Mouse (Mus musculus) G1E (cell line): ENCODE results near the gene Nfic. TPM values are rescaled to one million over a fixed set of nuclear protein-coding genes. Genes with fewer than 3 reads are reported as not detected.

Experiments used
- ATAC-seq: 2 replicates; pipeline ENCODE4 v1.8.0; 2016; ENCODE audit warnings: mild to moderate bottlenecking; ENCODE audit not compliant: insufficient number of reproducible peaks, poor library complexity, low FRiP score, severe bottlenecking; ENCODE audit errors: extremely low read depth
- DNase-seq: peaks from one replicate; pipeline ENCODE4 v3.0.0; 2012; ENCODE audit warnings: low spot score
- H3K27me3 ChIP-seq: 2 replicates; pipeline ENCODE4 v1.6.1; 2012; ENCODE audit warnings: mild to moderate bottlenecking, low read length, inconsistent platforms; ENCODE audit not compliant: insufficient read depth
- H3K36me3 ChIP-seq: replicated peaks from 2 replicates; pipeline ENCODE3; 2012; ENCODE audit warnings: mild to moderate bottlenecking, inconsistent platforms
- H3K4me1 ChIP-seq: 2 replicates; pipeline ENCODE4 v1.6.1; 2012; ENCODE audit warnings: low read depth, low read length, inconsistent platforms, mixed read lengths; ENCODE audit not compliant: insufficient read depth
- H3K4me3 ChIP-seq: 2 replicates; pipeline ENCODE4 v1.5.1; 2012; ENCODE audit warnings: low read depth, mild to moderate bottlenecking, inconsistent platforms, low read length, moderate library complexity, mixed read lengths
- H3K9me3 ChIP-seq: replicated peaks from 2 replicates; pipeline ENCODE4 v1.6.1; 2012; ENCODE audit warnings: inconsistent platforms
- CTCF ChIP-seq: IDR thresholded peaks from 2 replicates; pipeline ENCODE4 v1.5.1; 2012; ENCODE audit warnings: low read depth, low read length, inconsistent platforms, mixed read lengths
- GATA1 ChIP-seq: IDR thresholded peaks from 2 replicates; pipeline ENCODE4 v1.6.1; 2012; ENCODE audit warnings: borderline replicate concordance, low read length, inconsistent platforms, mixed read lengths
- GATA2 ChIP-seq: IDR thresholded peaks from 2 replicates; pipeline ENCODE4 v1.6.1; 2012; ENCODE audit warnings: low read depth, low read length, inconsistent platforms, borderline replicate concordance
- POLR2AphosphoS5 ChIP-seq: IDR thresholded peaks from 2 replicates; pipeline ENCODE4 v1.6.1; 2012; ENCODE audit warnings: low read depth, low read length, inconsistent platforms; ENCODE audit not compliant: insufficient replicate concordance
- TAL1 ChIP-seq: conservative IDR thresholded peaks from 2 replicates; pipeline ENCODE4 v1.6.1; 2012; ENCODE audit warnings: low read depth, low read length, inconsistent platforms, mixed read lengths
- polyA plus RNA-seq: library from polyadenylated mRNA; stranded (reverse); fragments of >175 nt; gene quantifications from 2 replicates; pipeline ENCODE4 v1.2.3, GENCODE M21; 2012
- total RNA-seq, 2 experiments: library from RNA; stranded (forward) in 1 of 2; stranded (reverse) in 1 of 2; fragments of 200-1000 nt in 1 of 2; fragments of >200 nt in 1 of 2; fragmentation: Nextera tagmentation in 1 of 2; gene quantifications; 2 replicates each; pipeline ENCODE4 v1.2.3; 2014 to 2017

Gene Nfic
- total and polyA plus RNA-seq, 3 experiments = 0.66 to 16.1 (median 9.5) TPM

DNA sequence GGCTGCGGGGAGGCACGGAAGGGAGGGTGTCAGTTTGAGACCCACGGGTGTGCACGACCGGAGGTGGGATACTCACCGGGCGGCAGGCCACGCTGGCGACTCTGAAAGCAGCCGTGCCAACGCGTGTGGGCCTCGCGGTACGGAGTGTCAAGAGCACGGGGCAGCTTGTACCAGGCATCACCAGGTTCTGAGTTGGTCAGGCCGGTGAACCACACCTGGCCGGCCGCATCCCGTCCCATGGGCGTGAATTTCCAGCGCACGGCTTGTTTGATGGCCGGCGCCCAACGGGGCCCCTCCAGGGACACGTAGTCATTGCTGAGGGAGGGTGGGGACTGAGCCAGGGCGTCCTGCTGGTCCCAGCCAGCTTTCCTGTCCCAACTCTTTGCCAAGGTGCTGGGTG is 90.8 kb downstream of the Nfic start:
- Histone ChIP-seq H3K4me1 (peaks cover 92% of the 10 kb centered on the region), H3K4me3 (peak overlapping the region; percentile 24; the same call in 1 of the 2 replicates), H3K36me3 (peaks cover 100% of the 10 kb centered on the region), H3K27me3 (no peaks in the 10 kb centered on the region), H3K9me3 (no peaks in the 10 kb centered on the region)
- TF ChIP-seq POLR2AphosphoS5 (0 out of 2 replicates have a peak, but pooled peaks have one; percentile 17), GATA1 (no peak)
- no peak for DNase-seq
- ATAC-seq = no peak

DNA sequence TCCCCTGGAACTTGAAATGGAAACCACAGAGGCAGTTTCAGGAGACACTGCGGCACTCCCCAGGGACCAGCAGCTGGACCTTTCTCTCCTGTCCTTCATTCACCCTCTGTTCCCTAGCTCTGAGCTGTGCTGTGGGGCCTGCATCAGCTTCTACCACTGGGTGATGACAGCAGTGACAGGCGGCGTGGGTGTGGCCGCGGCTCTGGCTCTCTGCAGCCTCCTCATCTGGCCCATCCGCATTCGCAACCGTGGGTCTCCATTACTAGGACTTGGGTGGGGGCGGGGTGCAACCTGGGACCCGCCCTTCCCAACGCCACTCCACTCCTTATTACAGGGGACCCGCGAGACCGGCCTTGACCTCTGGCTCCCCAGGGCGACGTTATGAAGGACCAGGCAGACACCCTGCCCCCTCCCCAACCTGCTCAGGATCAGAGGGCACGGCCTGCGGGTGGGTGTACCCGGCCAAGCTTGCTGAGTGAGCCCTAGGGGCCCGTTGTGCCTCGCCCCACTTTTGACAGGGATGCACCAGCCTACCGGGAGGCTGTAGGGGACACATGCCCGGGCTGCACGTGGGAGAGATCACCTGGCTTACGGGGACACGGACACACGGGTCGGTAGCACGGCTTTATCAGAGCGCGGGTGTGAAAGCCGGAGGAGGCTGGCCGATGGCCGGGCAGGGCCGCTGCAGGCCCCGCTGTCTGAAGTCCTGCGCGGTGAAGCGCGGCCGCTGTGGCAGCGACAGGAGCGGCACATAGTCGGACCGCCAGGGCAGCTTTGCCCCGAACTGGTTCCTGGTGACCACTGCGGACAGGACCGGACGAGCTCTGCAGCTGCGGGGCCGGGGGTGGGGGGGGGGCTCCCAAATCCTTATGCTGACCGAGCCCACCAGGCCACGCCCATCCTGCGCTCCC is 91.7 kb downstream of the Nfic start:
- Histone ChIP-seq H3K27me3 (no peaks in the 10 kb centered on the region), H3K4me3 (peak overlapping the region; percentile 34; the same call in 1 of the 2 replicates), H3K4me1 (peaks cover 96% of the 10 kb centered on the region), H3K36me3 (peaks cover 99% of the 10 kb centered on the region), H3K9me3 (no peaks in the 10 kb centered on the region)
- DNase-seq (no peak), ATAC-seq (no peak)
- no peak for TF ChIP-seq GATA2
- no peak for TF ChIP-seq POLR2AphosphoS5
- no peak for TF ChIP-seq CTCF
- TF ChIP-seq GATA1 = no peak
- TF ChIP-seq TAL1 = no peak

DNA sequence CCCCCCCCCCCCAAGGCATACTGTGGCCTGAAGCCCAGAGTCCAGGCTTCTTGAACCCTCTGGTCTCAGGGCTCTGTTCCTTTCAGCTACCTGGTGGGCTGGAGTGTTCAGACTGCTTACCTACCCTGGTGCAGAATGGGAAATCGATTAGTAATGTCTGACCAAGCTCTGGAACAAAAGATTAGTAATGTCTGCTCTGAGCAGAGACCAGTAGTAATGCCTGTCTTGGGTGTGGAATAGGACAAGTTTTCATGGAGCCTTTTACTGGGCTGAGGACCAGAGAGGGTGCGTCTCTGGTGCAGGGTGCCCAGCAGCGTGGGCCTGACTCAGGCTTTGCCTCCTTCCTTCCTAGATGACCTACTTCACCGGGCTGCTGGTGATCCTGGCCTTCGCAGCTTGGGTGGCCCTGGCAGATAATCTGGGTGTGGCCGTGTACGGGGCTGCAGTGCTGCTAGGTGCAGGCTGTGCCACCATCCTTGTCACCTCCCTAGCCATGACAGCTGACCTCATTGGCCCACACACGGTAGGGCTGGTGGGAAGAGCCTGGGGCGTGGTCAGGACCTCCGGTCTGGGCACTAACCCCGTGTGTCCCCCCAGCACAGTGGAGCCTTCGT is 93.0 kb downstream of the Nfic start:
- ATAC-seq = no peak
- Histone ChIP-seq H3K4me3 (peak overlapping the region; percentile 64; the same call in 1 of the 2 replicates), H3K36me3 (peaks cover 89% of the 10 kb centered on the region)

DNA sequence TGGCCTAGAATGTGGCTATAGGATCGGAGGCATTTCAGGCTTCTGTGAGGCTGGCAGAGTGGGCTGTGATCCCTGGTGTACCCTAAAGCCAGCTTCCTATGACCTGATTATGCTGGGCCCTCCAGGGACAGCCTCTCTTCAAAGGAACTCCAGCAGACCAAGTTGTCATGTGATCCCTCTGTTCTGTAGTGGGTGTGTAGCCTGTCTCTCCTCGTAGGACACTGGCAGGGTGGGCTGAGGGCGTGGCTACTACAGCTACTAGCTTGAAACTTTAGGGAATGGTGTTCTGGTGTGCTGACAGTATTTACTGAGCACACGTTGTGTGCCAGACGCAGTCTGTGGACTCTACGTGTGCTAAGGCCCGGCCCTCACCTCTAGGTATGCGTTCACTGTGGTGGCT is 94.7 kb downstream of the Nfic start:
- H3K36me3 ChIP-seq = peaks cover 72% of the 10 kb centered on the region
- peak; percentile 47 for DNase-seq
- H3K4me1 ChIP-seq = peaks cover 93% of the 10 kb centered on the region
- no peaks in the 10 kb centered on the region for H3K27me3 ChIP-seq
- H3K9me3 ChIP-seq = no peaks in the 10 kb centered on the region
- TF ChIP-seq GATA1 (no peak), TAL1 (no peak), CTCF (no peak), POLR2AphosphoS5 (no peak), GATA2 (no peak)
- H3K4me3 ChIP-seq = peak overlapping the region; percentile 66; the same call in 1 of the 2 replicates
- ATAC-seq = peak; percentile 47

More for the DNA sequence above, 93.0 kb downstream of the Nfic start:
- no peaks in the 10 kb centered on the region for H3K9me3 ChIP-seq
- no peaks in the 10 kb centered on the region for H3K27me3 ChIP-seq
- DNase-seq = no peak
- H3K4me1 ChIP-seq = peaks cover 96% of the 10 kb centered on the region
- TF ChIP-seq GATA1 (no peak), CTCF (no peak), TAL1 (no peak), GATA2 (no peak), POLR2AphosphoS5 (no peak)

DNA sequence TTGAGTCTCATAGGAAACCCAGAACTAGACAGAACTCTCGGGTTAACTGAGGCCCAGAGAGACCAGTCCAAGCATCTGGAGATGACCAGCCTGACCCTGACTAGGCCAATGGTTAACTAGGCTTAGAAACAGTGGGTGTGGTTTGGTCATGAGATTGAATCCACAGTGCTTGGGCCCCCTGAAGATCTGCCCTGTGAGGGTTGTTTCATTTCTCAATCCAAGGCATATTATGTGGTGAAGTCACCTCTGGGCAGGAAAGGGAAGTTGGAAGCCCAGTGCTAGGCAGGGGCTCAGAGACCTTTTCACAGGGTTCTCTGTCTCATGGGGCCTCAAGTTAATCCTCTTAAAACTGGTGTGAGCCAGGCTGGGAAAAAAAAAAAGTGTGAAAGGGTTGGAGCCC is 96.6 kb downstream of the Nfic start:
- peak overlapping the region; percentile 88 for H3K4me3 ChIP-seq
- peaks cover 53% of the 10 kb centered on the region for H3K36me3 ChIP-seq
- H3K9me3 ChIP-seq = no peaks in the 10 kb centered on the region
- peaks cover 91% of the 10 kb centered on the region for H3K4me1 ChIP-seq
- H3K27me3 ChIP-seq = no peaks in the 10 kb centered on the region
- ATAC-seq (peak; percentile 4; the same call in 1 of the 2 replicates), DNase-seq (peak; percentile 43)
- no peak for TF ChIP-seq POLR2AphosphoS5
- no peak for TF ChIP-seq CTCF
- TF ChIP-seq TAL1 = no peak
- no peak for TF ChIP-seq GATA1
- no peak for TF ChIP-seq GATA2

DNA sequence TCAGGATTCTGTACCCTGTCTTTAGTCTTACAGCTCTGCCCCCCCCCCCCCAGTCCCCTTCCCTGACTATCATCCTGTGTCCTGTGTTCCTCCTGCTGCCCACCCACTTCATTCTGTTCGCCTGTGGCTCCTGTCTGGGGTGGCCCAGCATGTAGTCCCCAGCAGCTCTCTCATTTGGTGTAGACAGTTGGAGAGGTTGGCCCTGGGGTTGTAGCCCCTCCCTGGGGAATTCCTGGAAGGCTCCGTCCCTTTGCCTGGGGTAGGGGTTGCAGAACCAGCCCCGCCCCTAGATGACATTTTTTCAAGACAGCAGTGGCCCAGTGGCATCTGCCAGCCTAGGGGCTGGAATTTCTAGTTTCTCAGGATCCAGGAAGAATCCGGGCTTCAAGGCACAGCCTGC is 97.2 kb downstream of the Nfic start:
- Histone ChIP-seq H3K4me1 (peaks cover 85% of the 10 kb centered on the region), H3K9me3 (no peaks in the 10 kb centered on the region), H3K36me3 (peaks cover 47% of the 10 kb centered on the region), H3K27me3 (no peaks in the 10 kb centered on the region), H3K4me3 (peak overlapping the region; percentile 88)
- DNase-seq (peak; percentile 41), ATAC-seq (no peak)
- TF ChIP-seq GATA2 (no peak), GATA1 (no peak), POLR2AphosphoS5 (no peak), CTCF (no peak), TAL1 (no peak)
